Mouse (Mus musculus) hematopoietic stem cell, adult 5-6 weeks (primary cell): ENCODE measurements around the gene Acy3. TPM values are rescaled to one million over a fixed set of nuclear protein-coding genes. Genes with fewer than 3 reads are reported as not detected.
A peak's percentile ranks its signal among the peaks of the same experiment; 100 is the strongest.
"Not testable (repeated sequence)": the region's sequence is repeated elsewhere in the genome, so short reads cannot be mapped to it uniquely, and the experiment has no call there.

ENCODE experiments used
- ATAC-seq, 2 experiments: fragments of 125-278 bp in 1 of 2; replicated peaks in 1 of 2; 2 replicates each; pipeline ENCODE4 v1.8.0; 2016 to 2017; ENCODE audit warnings: inconsistent platforms in 2 of 2, mild to moderate bottlenecking in 2 of 2, moderate number of reproducible peaks in 2 of 2, low read depth in 1 of 2, moderate TSS enrichment in 1 of 2; ENCODE audit not compliant: low FRiP score in 2 of 2, poor library complexity in 2 of 2, severe bottlenecking in 2 of 2, insufficient read depth in 1 of 2, low TSS enrichment in 1 of 2
- total RNA-seq: library from RNA; stranded (forward); fragments of 172-1452, 232-1000 nt; gene quantifications from 2 replicates; pipeline ENCODE4 v1.2.3, GENCODE M21; 2017

The Acy3 gene
- total RNA-seq, 1 experiment from 2014 or later: 8.4 TPM

- no peak for ATAC-seq
Observed at GRCm38 (mm10) chr19:4017921-4018587, 31.7 kb downstream of the Acy3 start.

DNA sequence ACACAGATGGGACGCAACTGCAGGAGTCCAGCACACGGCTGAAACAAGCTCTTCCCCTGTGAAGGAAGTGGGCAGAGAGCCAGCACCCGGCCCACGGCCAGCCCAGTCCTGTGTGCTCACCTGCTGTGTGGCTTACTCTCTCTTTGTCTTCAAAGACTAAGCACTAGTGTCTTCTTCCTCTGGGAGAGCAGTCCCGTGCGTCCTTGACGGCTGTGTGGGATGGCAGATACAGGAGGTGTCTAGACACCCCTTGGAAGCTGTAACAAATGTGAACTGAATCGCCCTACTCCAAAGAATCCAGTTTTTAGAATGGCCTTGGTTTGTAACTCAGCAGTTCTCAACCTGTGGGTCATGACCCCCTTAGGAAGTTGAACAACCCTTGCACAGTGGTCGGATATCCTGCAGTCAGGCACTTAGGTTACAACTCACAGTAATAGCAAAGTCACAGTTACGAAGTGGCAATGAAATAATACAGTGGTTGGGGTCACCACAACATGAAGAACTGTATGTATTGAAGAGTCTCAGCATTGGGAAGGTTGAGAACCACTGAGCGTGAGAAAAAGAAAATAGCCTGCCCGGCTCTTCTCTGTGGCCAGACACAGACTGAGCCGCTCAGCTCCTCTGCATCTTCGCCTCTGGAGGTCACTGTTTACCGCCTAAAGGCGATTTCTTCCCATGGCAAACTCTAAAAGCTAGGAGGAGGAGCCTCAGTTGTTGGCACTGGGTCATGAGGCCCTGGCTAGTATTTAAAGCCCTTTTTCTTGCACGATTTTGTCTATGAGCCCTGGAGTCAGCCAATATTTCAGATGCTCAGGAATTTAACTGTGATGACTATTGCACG lies 32.6 kb downstream of the Acy3 start:
- ATAC-seq: peak; percentile 80 to 90

DNA sequence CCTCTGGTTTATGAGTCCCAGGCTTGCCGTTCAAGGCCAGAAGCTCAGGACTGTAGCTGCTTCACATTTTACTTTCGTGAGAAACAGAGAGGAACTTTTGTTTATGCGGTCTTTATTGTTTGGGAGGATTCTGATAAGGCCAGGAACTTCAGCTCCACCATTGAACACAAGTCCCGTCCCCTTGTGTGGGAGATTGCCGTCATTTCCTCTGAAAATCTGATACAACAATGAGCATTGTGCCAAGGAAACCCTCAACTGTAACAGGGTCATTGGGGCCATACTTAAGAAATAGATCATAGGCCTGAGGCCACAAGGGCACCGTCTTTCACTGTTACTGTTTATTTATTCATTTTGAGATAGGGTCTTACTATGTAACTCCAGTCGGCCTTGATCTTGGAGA lies 36.8 kb downstream of the Acy3 start:
- no peak for ATAC-seq

GRCm38 (mm10) chr19:4027576-4027975 lies 41.2 kb downstream of the Acy3 start:
- no peak for ATAC-seq

- ATAC-seq: no peak
Observed at GRCm38 (mm10) chr19:4032668-4033067, 46.3 kb downstream of the Acy3 start.

- ATAC-seq: no peak
Observed at GRCm38 (mm10) chr19:4033298-4033697, 46.9 kb downstream of the Acy3 start.

DNA sequence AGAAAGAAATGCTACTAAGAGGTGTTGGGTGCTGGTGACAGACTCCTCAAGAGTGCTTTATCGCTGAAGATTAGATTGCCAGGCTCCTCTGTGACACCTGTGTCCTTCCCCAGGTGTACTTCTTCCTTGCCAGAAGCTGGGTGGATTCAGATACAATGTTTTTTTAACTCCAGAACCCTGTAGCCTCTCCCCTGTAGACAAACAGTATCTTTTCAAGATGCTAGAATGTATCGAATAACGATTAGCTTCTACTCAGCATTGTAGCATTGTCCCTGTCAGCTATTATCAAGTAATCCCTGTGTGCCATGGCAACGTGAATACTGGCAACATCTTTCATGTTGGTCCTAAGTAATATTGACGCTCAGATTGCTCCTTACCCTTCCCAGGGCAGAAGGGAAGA lies 47.4 kb downstream of the Acy3 start:
- no peak for ATAC-seq

DNA sequence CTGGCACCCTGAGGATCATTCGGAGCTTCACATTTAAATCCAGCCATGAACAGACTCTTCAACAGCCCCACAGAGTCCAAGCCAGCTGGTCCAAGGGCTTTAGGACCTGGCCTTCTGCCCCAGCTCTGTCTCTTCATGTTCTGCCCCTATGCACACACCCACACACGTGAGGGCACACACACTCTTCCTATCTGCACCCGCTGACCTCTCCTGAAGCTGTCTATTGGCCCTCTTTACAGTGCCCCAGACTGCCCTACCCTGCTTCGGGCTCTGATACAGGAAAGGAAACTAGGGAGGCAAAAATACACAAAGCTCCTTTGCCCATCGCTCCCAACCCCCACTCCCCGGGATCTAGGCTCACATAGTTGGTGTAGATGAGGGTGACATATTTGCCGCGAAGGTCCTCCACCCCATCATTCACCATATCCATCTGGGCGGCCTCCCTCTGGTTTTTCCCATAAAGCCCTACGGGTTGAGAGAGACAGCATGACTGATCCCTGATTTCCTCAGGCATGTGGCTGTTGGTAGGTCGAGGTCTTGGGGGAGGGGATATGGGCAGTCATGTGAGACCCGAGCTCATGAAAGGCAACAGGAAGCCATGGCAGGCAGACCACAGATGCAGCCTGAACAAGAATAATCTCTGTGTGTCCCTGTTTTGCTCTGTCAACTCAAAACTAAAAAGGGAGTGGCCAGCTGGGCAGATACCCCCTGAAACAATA lies 50.1 kb downstream of the Acy3 start:
- no peak for ATAC-seq

DNA sequence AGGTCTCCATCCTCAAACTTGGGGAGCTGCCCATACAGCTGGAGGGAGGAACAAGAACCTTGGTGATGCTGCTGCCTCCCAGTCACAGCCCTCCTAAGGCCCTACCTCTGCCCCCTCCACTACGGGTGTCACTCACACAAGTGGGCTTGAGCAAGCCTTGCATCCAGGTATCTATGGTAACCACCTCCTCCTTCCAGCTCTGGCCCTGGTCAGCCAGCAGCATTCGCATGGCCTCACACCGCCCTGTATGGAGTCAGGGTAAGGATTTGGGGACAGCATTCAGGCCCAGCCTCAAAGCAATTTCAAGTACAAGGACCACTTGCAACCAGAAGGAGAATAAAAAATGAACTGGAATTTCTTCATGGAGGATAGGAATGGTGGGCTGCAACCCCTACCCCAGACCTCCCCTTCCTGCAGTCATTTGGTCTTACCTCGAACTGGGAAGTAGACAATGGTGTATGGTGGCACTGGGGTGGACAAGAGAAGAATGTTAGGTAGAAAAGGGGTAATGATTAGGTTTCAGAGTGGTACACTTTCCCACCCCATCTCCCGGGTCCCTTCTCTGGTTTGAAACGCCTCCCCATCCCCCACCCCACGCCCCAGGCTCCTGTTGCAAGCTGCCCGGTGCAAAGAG lies 50.9 kb downstream of the Acy3 start:
- ATAC-seq: not testable (repeated sequence)

- peak; percentile 90 to 99 for ATAC-seq
Observed at GRCm38 (mm10) chr19:4037788-4038232, 51.4 kb downstream of the Acy3 start, which contains the start of gene Gstp1. Gstp1 (minus strand) TSS chr19:4037985.

Other genes with a start within 250 kb of the Acy3 start
- 75.8 and 85.8 TPM in 2 replicates for gene Kmt5b, start 219.1 kb upstream of the Acy3 start, total RNA-seq
- gene Chka, start 134.8 kb upstream of the Acy3 start, total RNA-seq: 54.7 and 61.2 TPM in 2 replicates
- gene Tcirg1, start 79.4 kb upstream of the Acy3 start, total RNA-seq: 110 and 122 TPM in 2 replicates
- gene Ndufs8, start 73.8 kb upstream of the Acy3 start, total RNA-seq: 35.3 and 55.4 TPM in 2 replicates
- 6.6 and 12.6 TPM in 2 replicates for gene Aldh3b1, start 56.8 kb upstream of the Acy3 start, total RNA-seq
- 79.6 and 90.4 TPM in 2 replicates for gene Unc93b1, start 51.4 kb upstream of the Acy3 start, total RNA-seq
- 0.31 TPM in 1 of 2 replicates, not detected in the other for gene Aldh3b3, start 27.9 kb upstream of the Acy3 start, total RNA-seq
- gene Aldh3b2, start 14.2 kb upstream of the Acy3 start, total RNA-seq: 0.56 TPM in 1 of 2 replicates, not detected in the other
- not detected in 2 replicates for gene Tbx10, start 6.2 kb downstream of the Acy3 start, total RNA-seq
- 4.5 and 13.5 TPM in 2 replicates for gene Nudt8, start 14.0 kb downstream of the Acy3 start, total RNA-seq
- 1.8 and 2.3 TPM in 2 replicates for gene Gm49405, start 14.1 kb downstream of the Acy3 start, total RNA-seq
- 1.5 and 1.9 TPM in 2 replicates for gene Doc2g, start 16.7 kb downstream of the Acy3 start, total RNA-seq
- gene Ndufv1, start 26.2 kb downstream of the Acy3 start, total RNA-seq: 142 and 166 TPM in 2 replicates
- gene Gstp1, start 51.4 kb downstream of the Acy3 start, total RNA-seq: 62.7 and 72.5 TPM in 2 replicates
- not detected in 2 replicates for gene Gstp2, start 59.5 kb downstream of the Acy3 start, total RNA-seq
- 1.4 and 13.2 TPM in 2 replicates for gene Gstp3, start 73.0 kb downstream of the Acy3 start, total RNA-seq
- not detected in 2 replicates for gene Cabp2, start 95.0 kb downstream of the Acy3 start, total RNA-seq
- gene Cdk2ap2, start 110.6 kb downstream of the Acy3 start, total RNA-seq: 13.3 and 18.8 TPM in 2 replicates
- gene Pitpnm1, start 113.4 kb downstream of the Acy3 start, total RNA-seq: 20.0 and 22.4 TPM in 2 replicates
- 60.3 and 78.0 TPM in 2 replicates for gene Aip, start 139.3 kb downstream of the Acy3 start, total RNA-seq
- gene Gpr152, start 153.2 kb downstream of the Acy3 start, total RNA-seq: not detected in 2 replicates
- not detected in 2 replicates for gene Cabp4, start 157.5 kb downstream of the Acy3 start, total RNA-seq
- gene Coro1b, start 162.0 kb downstream of the Acy3 start, total RNA-seq: 66.9 and 109 TPM in 2 replicates
- gene Ptprcap, start 167.0 kb downstream of the Acy3 start, total RNA-seq: 229 and 295 TPM in 2 replicates
- 16.2 and 18.8 TPM in 2 replicates for gene Rps6kb2, start 176.8 kb downstream of the Acy3 start, total RNA-seq
- 11.2 and 16.2 TPM in 2 replicates for gene Carns1, start 188.9 kb downstream of the Acy3 start, total RNA-seq
- gene Tbc1d10c, start 204.7 kb downstream of the Acy3 start, total RNA-seq: 59.8 and 70.8 TPM in 2 replicates
- 384 and 392 TPM in 2 replicates for gene Ppp1ca, start 205.5 kb downstream of the Acy3 start, total RNA-seq
- gene Rad9a, start 215.1 kb downstream of the Acy3 start, total RNA-seq: 16.4 and 17.3 TPM in 2 replicates
- gene Clcf1, start 227.7 kb downstream of the Acy3 start, total RNA-seq: 12.8 and 17.3 TPM in 2 replicates
- gene AC109138.7, start 227.8 kb downstream of the Acy3 start, total RNA-seq: not detected in 2 replicates
- gene Pold4, start 245.3 kb downstream of the Acy3 start, total RNA-seq: 61.0 and 88.8 TPM in 2 replicates